In the genomic region with DNA sequence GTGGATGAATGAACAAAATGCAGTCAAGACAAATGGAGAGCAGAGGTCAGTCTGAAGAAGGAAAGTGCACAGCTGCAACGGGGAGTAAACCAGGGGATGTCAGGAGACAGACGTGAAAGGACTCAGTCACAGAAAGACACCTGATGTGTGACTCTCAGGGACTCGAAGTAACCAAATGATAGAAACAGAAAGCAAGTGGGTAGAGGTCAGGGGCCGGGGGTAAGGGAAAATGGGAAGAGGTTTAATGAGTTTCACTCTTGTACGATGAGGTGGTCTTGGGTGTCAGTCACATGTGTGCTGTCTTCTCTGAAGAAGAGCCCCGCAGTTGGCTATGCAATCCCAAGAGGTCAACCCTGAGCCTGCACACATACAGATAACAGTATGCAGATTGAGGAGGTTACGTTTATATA, we compare ENCODE assay signal across 22 mouse cellular contexts.
DNase-seq lines count a peak whose midpoint lies in the region; ATAC-seq and TF ChIP-seq lines count a peak whose summit lies in the region.
"Had no signal": no experiment of that assay in that cellular context is flagged by ENCODE, and none has a peak within 500 bp of the region (broad histone marks: within the 10 kb centered on the region; RNA-seq: fewer than 3 reads in every experiment).

No protein-coding gene starts in this region.

- no peak for DNase-seq in limb, embryonic 10.5 days (ENCODE audit: low spot score)
- DNase-seq in CH12.LX (ENCODE audit: extremely low read depth), result peak; percentile 95
- no peak for DNase-seq in liver, embryonic 13.5 days
- peak; percentile 51 for DNase-seq in splenic B cell, adult 2 months (ENCODE audit: low read depth, low spot score)
- no peak for DNase-seq in midbrain, embryonic 10.5 days (ENCODE audit: low spot score)
- DNase-seq in lung, postnatal 25 days (ENCODE audit: low spot score), result no peak
- DNase-seq: adrenal gland, postnatal 14 days; cerebellum, adult 9-11 months; forebrain, postnatal 0 days; gastrocnemius, postnatal 36 days; heart, postnatal 4 days; kidney, adult 9 months; kidney, postnatal 25 days; lung, postnatal 10 days had no signal

- 0 out of 2 replicates have a peak, but pooled peaks have one; percentile 19 for ATAC-seq in limb, embryonic 13.5 days (ENCODE audit: low FRiP score, low read depth)
- ATAC-seq in liver, embryonic 13.5 days (ENCODE audit: low read depth), result 0 out of 2 replicates have a peak, but pooled peaks have one; percentile 47
- ATAC-seq: forebrain, postnatal 0 days; hindbrain, embryonic 16.5 days; intestine, embryonic 15.5 days had no signal

- no peaks in the 10 kb centered on the region for H3K36me3 ChIP-seq in limb, embryonic 13.5 days
- no peaks in the 10 kb centered on the region for H3K36me3 ChIP-seq in limb, embryonic 10.5 days
- peaks cover 0 to 19% of the 10 kb centered on the region in 2 experiments for H3K36me3 ChIP-seq in CH12.LX (replicated peaks in 1 of 2; ENCODE audit: control insufficient read depth in 1 of 2, insufficient read depth in 1 of 2, low read length in 1 of 2)
- no peaks in the 10 kb centered on the region for H3K36me3 ChIP-seq in liver, embryonic 13.5 days
- no peaks in the 10 kb centered on the region for H3K36me3 ChIP-seq in splenic B cell, adult 2 months (ENCODE audit: control insufficient read depth, insufficient read depth, low read length, poor library complexity, severe bottlenecking)
- no peaks in the 10 kb centered on the region for H3K36me3 ChIP-seq in midbrain, embryonic 10.5 days
- H3K36me3 ChIP-seq: embryonic facial prominence, embryonic 12.5 days; heart, embryonic 15.5 days; intestine, embryonic 15.5 days; limb, embryonic 12.5 days; midbrain, embryonic 12.5 days had no signal

- no peak overlapping the region for H3K9ac ChIP-seq in limb, embryonic 13.5 days
- peak overlapping the region; percentile 39 for H3K9ac ChIP-seq in CH12.LX (ENCODE audit: insufficient read depth, low read depth)
- H3K9ac ChIP-seq in liver, embryonic 13.5 days, result no peak overlapping the region
- H3K9ac ChIP-seq: embryonic facial prominence, embryonic 12.5 days; forebrain, postnatal 0 days; heart, embryonic 15.5 days; intestine, embryonic 15.5 days; limb, embryonic 12.5 days; midbrain, embryonic 12.5 days had no signal

- peak; percentile 28 for TF ChIP-seq RAD21 in CH12.LX (IDR thresholded peaks at IDR 0.05; ENCODE audit: low read depth, low read length)

- TF ChIP-seq POLR2A in CH12.LX (IDR thresholded peaks at IDR 0.05; ENCODE audit: low read depth, low read length), result 0 out of 2 replicates have a peak, but pooled peaks have one; percentile 40

- no peak for TF ChIP-seq CTCF in CH12.LX (conservative IDR thresholded peaks at IDR 0.05 in 1 of 2, IDR thresholded peaks at IDR 0.05 in 1 of 2; ENCODE audit: low read depth in 2 of 2, low read length in 2 of 2)

- no peaks in the 10 kb centered on the region for H3K27me3 ChIP-seq in limb, embryonic 13.5 days
- no peaks in the 10 kb centered on the region for H3K27me3 ChIP-seq in limb, embryonic 10.5 days (ENCODE audit: low read depth, poor library complexity, severe bottlenecking)
- H3K27me3 ChIP-seq in CH12.LX (replicated peaks), result no peaks in the 10 kb centered on the region
- H3K27me3 ChIP-seq in liver, embryonic 13.5 days, result no peaks in the 10 kb centered on the region
- H3K27me3 ChIP-seq in splenic B cell, adult 2 months (ENCODE audit: control insufficient read depth, insufficient read depth, low read length, poor library complexity, severe bottlenecking), result no peaks in the 10 kb centered on the region
- no peaks in the 10 kb centered on the region for H3K27me3 ChIP-seq in midbrain, embryonic 10.5 days (ENCODE audit: low read depth, poor library complexity, severe bottlenecking)
- H3K27me3 ChIP-seq: embryonic facial prominence, embryonic 12.5 days; heart, embryonic 15.5 days; intestine, embryonic 15.5 days; limb, embryonic 12.5 days; midbrain, embryonic 12.5 days had no signal

- peak; percentile 96 for TF ChIP-seq EP300 in CH12.LX (IDR thresholded peaks at IDR 0.05; ENCODE audit: low read length)

- no peak overlapping the region for H3K4me2 ChIP-seq in limb, embryonic 13.5 days (replicated peaks)
- H3K4me2 ChIP-seq in CH12.LX (ENCODE audit: insufficient read depth, low read depth, poor library complexity, severe bottlenecking), result peak overlapping the region; percentile 91
- H3K4me2 ChIP-seq in liver, embryonic 13.5 days, result no peak overlapping the region
- H3K4me2 ChIP-seq: embryonic facial prominence, embryonic 12.5 days; heart, embryonic 15.5 days; intestine, embryonic 15.5 days; limb, embryonic 12.5 days; midbrain, embryonic 12.5 days had no signal

- H3K27ac ChIP-seq in limb, embryonic 13.5 days, result no peak overlapping the region
- no peak overlapping the region for H3K27ac ChIP-seq in limb, embryonic 10.5 days
- peak overlapping the region; percentile 74 for H3K27ac ChIP-seq in CH12.LX (ENCODE audit: insufficient read depth, low read depth)
- no peak overlapping the region for H3K27ac ChIP-seq in liver, embryonic 13.5 days
- H3K27ac ChIP-seq in midbrain, embryonic 10.5 days (replicated peaks), result no peak overlapping the region
- H3K27ac ChIP-seq: embryonic facial prominence, embryonic 12.5 days; heart, embryonic 15.5 days; intestine, embryonic 15.5 days; layer of hippocampus, adult 2 months; limb, embryonic 12.5 days; midbrain, embryonic 12.5 days had no signal

- peaks cover 47% of the 10 kb centered on the region for H3K4me1 ChIP-seq in limb, embryonic 13.5 days
- peaks cover 22% of the 10 kb centered on the region for H3K4me1 ChIP-seq in limb, embryonic 10.5 days
- H3K4me1 ChIP-seq in CH12.LX (ENCODE audit: control insufficient read depth in 1 of 2, insufficient read depth in 2 of 2), result peaks cover 32 to 73% of the 10 kb centered on the region in 2 experiments
- H3K4me1 ChIP-seq in liver, embryonic 13.5 days (replicated peaks), result peaks cover 42% of the 10 kb centered on the region
- H3K4me1 ChIP-seq in midbrain, embryonic 10.5 days, result peaks cover 24% of the 10 kb centered on the region

- in situ Hi-C loops in CH12.LX (cut with MboI; ENCODE audit: low pct_ligation_motif_present, low pct_unique_long_range_greater_than_20kb, low sequenced_read_pairs), result no loop called here

- H3K9me3 ChIP-seq in limb, embryonic 13.5 days, result no peaks in the 10 kb centered on the region
- H3K9me3 ChIP-seq in limb, embryonic 10.5 days (replicated peaks), result no peaks in the 10 kb centered on the region
- no peaks in the 10 kb centered on the region for H3K9me3 ChIP-seq in CH12.LX (replicated peaks; ENCODE audit: low read length)
- H3K9me3 ChIP-seq in liver, embryonic 13.5 days (replicated peaks), result no peaks in the 10 kb centered on the region
- H3K9me3 ChIP-seq in midbrain, embryonic 10.5 days (replicated peaks), result no peaks in the 10 kb centered on the region
- H3K9me3 ChIP-seq: embryonic facial prominence, embryonic 12.5 days; heart, embryonic 15.5 days; intestine, embryonic 15.5 days; limb, embryonic 12.5 days; midbrain, embryonic 12.5 days had no signal

- H3K79me2 ChIP-seq in CH12.LX (replicated peaks; ENCODE audit: control insufficient read depth, extremely low read depth, insufficient read depth, poor library complexity, severe bottlenecking), result peaks cover 41% of the 10 kb centered on the region

- H3K4me3 ChIP-seq in limb, embryonic 13.5 days, result no peak overlapping the region
- no peak overlapping the region for H3K4me3 ChIP-seq in limb, embryonic 10.5 days
- peak overlapping the region; percentile 18 to 49 (median 25) for H3K4me3 ChIP-seq in CH12.LX (replicated peaks in 1 of 3; ENCODE audit: low read depth in 2 of 3, low read length in 2 of 3, poor library complexity in 1 of 3)
- no peak overlapping the region for H3K4me3 ChIP-seq in liver, embryonic 13.5 days (replicated peaks)
- H3K4me3 ChIP-seq in midbrain, embryonic 10.5 days, result no peak overlapping the region
- H3K4me3 ChIP-seq: embryonic facial prominence, embryonic 12.5 days; heart, embryonic 15.5 days; intestine, embryonic 15.5 days; layer of hippocampus, adult 2 months; limb, embryonic 12.5 days; midbrain, embryonic 12.5 days had no signal

- dilution Hi-C loops in CH12.LX (cut with MboI; ENCODE audit: extremely low pct_ligation_motif_present, extremely low pct_unique_long_range_greater_than_20kb, low sequenced_read_pairs), result no loop called here

- 58% methylated on average over 7 of the region's 7 CpGs for WGBS in limb, embryonic 13.5 days
- WGBS in limb, embryonic 10.5 days, result 67% methylated on average over 7 of the region's 7 CpGs
- WGBS in liver, embryonic 13.5 days (ENCODE audit: insufficient replicate concordance), result 24% methylated on average over 7 of the region's 7 CpGs
- 64% methylated on average over 7 of the region's 7 CpGs for WGBS in midbrain, embryonic 10.5 days

TF ChIP-seq in CH12.LX, 34 proteins besides CTCF, POLR2A, EP300 and RAD21 (continues in another document):
- 0 out of 2 replicates have a peak, but pooled peaks have one; percentile 2 for TF ChIP-seq NRF1 (IDR thresholded peaks at IDR 0.05; ENCODE audit: low read depth, low read length)
- TF ChIP-seq MAX (IDR thresholded peaks at IDR 0.05; ENCODE audit: low read length), result peak; percentile 81
- no peak; the same call in 1 of the 2 replicates for TF ChIP-seq ELF1 (IDR thresholded peaks at IDR 0.05; ENCODE audit: low read depth, low read length)
- TF ChIP-seq ZNF384 (IDR thresholded peaks at IDR 0.05; ENCODE audit: low read depth, low read length), result peak; percentile 59; the same call in 1 of the 2 replicates
- TF ChIP-seq MEF2A (IDR thresholded peaks at IDR 0.05; ENCODE audit: borderline replicate concordance, low read depth, low read length), result peak; percentile 88
- TF ChIP-seq SIN3A (IDR thresholded peaks at IDR 0.05; ENCODE audit: low read length), result peak; percentile 93
- peak; percentile 89 for TF ChIP-seq RCOR1 (conservative IDR thresholded peaks at IDR 0.05; ENCODE audit: low read depth, low read length)
- TF ChIP-seq TCF12 (IDR thresholded peaks at IDR 0.05; ENCODE audit: low read depth, low read length), result peak; percentile 98
- TF ChIP-seq MAFK (IDR thresholded peaks at IDR 0.05; ENCODE audit: insufficient replicate concordance, low read length), result peak; percentile 87
- peak; percentile 41; the same call in 1 of the 2 replicates for TF ChIP-seq HCFC1 (IDR thresholded peaks at IDR 0.05; ENCODE audit: low read depth, low read length)
- TF ChIP-seq ZKSCAN1 (IDR thresholded peaks at IDR 0.05; ENCODE audit: borderline replicate concordance, low read depth, low read length), result peak; percentile 69
- TF ChIP-seq JUN (IDR thresholded peaks at IDR 0.05; ENCODE audit: insufficient read depth, low read depth, low read length), result peak; percentile 65
- TF ChIP-seq E2F4 (IDR thresholded peaks at IDR 0.05; ENCODE audit: insufficient replicate concordance, low read depth, low read length), result peak; percentile 57; the same call in 1 of the 2 replicates
- TF ChIP-seq PAX5 (IDR thresholded peaks at IDR 0.05; ENCODE audit: low read length), result no peak
- TF ChIP-seq ZMIZ1 (IDR thresholded peaks at IDR 0.05; ENCODE audit: low read depth, low read length), result peak; percentile 53; the same call in 1 of the 2 replicates
- no peak for TF ChIP-seq GABPA (IDR thresholded peaks at IDR 0.05; ENCODE audit: insufficient replicate concordance, low read depth, low read length)
- TF ChIP-seq JUND (conservative IDR thresholded peaks at IDR 0.05; ENCODE audit: low read depth, low read length), result peak; percentile 73; the same call in 1 of the 2 replicates

Comparison
In these comparisons a context has a peak if more than half of its experiments do, and no peak if none do; other contexts are left out.
1. H3K4me3 ChIP-seq: peak in CH12.LX (3 of 3); none in limb, embryonic 13.5 days (single experiment), limb, embryonic 10.5 days (single experiment), liver, embryonic 13.5 days (single experiment) and midbrain, embryonic 10.5 days (single experiment).
2. DNase-seq: peak in CH12.LX (single experiment) and splenic B cell, adult 2 months (single experiment); none in limb, embryonic 10.5 days (single experiment), liver, embryonic 13.5 days (single experiment), midbrain, embryonic 10.5 days (single experiment) and lung, postnatal 25 days (single experiment).